9 mouse cellular contexts compared by ENCODE assay signal in the genomic region with DNA sequence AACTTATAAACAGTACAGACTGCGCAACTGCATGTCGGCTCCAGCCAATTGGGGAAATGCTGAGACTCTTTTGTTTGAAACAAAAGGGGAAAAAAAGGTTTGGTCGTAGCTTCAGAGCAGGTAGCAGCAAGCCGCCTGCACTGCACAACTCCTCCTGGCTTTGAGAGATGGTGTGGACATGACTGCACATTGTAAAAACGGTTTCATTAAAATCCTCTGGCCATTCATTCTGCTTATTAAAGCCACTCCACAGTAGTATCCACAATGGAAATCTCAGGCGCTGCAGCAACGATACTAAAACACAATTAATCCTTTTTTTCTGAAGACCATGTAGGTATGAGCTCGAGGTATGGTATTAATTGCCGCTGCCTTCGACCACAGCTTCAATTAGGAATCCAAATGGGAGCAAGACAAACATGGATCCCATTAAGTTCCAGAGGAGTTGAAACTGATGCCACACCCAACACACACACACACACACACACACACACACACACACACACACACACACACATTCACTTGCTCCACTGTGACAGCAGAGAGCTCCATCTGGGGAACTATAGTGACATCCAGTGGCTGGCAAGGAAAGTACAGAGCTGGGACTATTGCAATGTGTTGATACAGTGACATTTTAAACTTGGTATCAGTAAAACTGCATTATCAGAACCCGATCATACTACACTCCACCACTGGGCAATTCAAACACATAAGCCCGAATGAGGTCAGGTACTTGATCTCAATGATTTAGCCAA.
A peak's percentile ranks its signal among the peaks of the same experiment; 100 is the strongest.
DNase-seq lines count a peak whose midpoint lies in the region; ATAC-seq and TF ChIP-seq lines count a peak whose summit lies in the region.
"Had no signal": no experiment of that assay in that cellular context is flagged by ENCODE, and none has a peak within 500 bp of the region (broad histone marks: within the 10 kb centered on the region; RNA-seq: fewer than 3 reads in every experiment).

No protein-coding gene starts in this region.

- peak; percentile 95 for ATAC-seq in forebrain, postnatal 0 days
- ATAC-seq in lung, embryonic 15.5 days (ENCODE audit: borderline replicate concordance, extremely low read depth, low FRiP score, low TSS enrichment): 0 out of 2 replicates have a peak, but pooled peaks have one; percentile 49

- peak overlapping the region; percentile 6; the same call in 1 of the 2 replicates for H3K4me2 ChIP-seq in forebrain, postnatal 0 days (ENCODE audit: low read depth)
- H3K4me2 ChIP-seq in lung, embryonic 15.5 days: no peak overlapping the region
- H3K4me2 ChIP-seq: heart, embryonic 13.5 days had no signal

- no peak overlapping the region for H3K9ac ChIP-seq in forebrain, postnatal 0 days
- H3K9ac ChIP-seq in lung, embryonic 15.5 days: no peak overlapping the region
- H3K9ac ChIP-seq: heart, embryonic 13.5 days had no signal

- no peaks in the 10 kb centered on the region for H3K36me3 ChIP-seq in forebrain, postnatal 0 days (ENCODE audit: insufficient read depth)
- no peaks in the 10 kb centered on the region for H3K36me3 ChIP-seq in lung, embryonic 15.5 days

- H3K27ac ChIP-seq in forebrain, postnatal 0 days (ENCODE audit: low read depth, low read length): no peak overlapping the region
- no peak overlapping the region for H3K27ac ChIP-seq in lung, embryonic 15.5 days
- H3K27ac ChIP-seq: heart, embryonic 13.5 days had no signal

- peak; percentile 48 for DNase-seq in adrenal gland, postnatal 14 days
- no peak for DNase-seq in adrenal gland, adult 18-20 months (ENCODE audit: low spot score in 2 of 2)
- DNase-seq in NIH3T3 (ENCODE audit: low read depth): peak; percentile 51
- DNase-seq in forebrain, postnatal 0 days: peak; percentile 75
- peak; percentile 31 for DNase-seq in kidney, postnatal 14 days
- DNase-seq in right cerebral cortex, adult 18-20 months: peak; percentile 56
- no peak for DNase-seq in spleen, postnatal 36 days (ENCODE audit: low spot score in 2 of 2)

- no peak overlapping the region for H3K4me3 ChIP-seq in forebrain, postnatal 0 days (ENCODE audit: low read depth, low read length)
- no peak overlapping the region for H3K4me3 ChIP-seq in lung, embryonic 15.5 days
- H3K4me3 ChIP-seq: heart, embryonic 13.5 days had no signal

- no peaks in the 10 kb centered on the region for H3K27me3 ChIP-seq in forebrain, postnatal 0 days (ENCODE audit: insufficient read depth, low read length)
- H3K27me3 ChIP-seq in lung, embryonic 15.5 days: no peaks in the 10 kb centered on the region
- H3K27me3 ChIP-seq: heart, embryonic 13.5 days had no signal

- WGBS in forebrain, postnatal 0 days: 55% methylated on average over 12 of the region's 12 CpGs
- WGBS in lung, embryonic 15.5 days: 80% methylated on average over 12 of the region's 12 CpGs

- H3K4me1 ChIP-seq in forebrain, postnatal 0 days (ENCODE audit: insufficient read depth): no peaks in the 10 kb centered on the region
- no peaks in the 10 kb centered on the region for H3K4me1 ChIP-seq in lung, embryonic 15.5 days
- H3K4me1 ChIP-seq: heart, embryonic 13.5 days had no signal

- peak; percentile 85 for TF ChIP-seq CTCF in forebrain, postnatal 0 days (IDR thresholded peaks at IDR 0.05; ENCODE audit: low read depth)

- no peaks in the 10 kb centered on the region for H3K9me3 ChIP-seq in forebrain, postnatal 0 days (ENCODE audit: low read length)
- no peaks in the 10 kb centered on the region for H3K9me3 ChIP-seq in lung, embryonic 15.5 days
- H3K9me3 ChIP-seq: heart, embryonic 13.5 days had no signal

Comparison
In these comparisons a context has a peak if more than half of its experiments do, and no peak if none do; other contexts are left out.
1. DNase-seq: peak in adrenal gland, postnatal 14 days (single experiment), NIH3T3 (single experiment), forebrain, postnatal 0 days (single experiment), kidney, postnatal 14 days (single experiment) and right cerebral cortex, adult 18-20 months (single experiment); none in adrenal gland, adult 18-20 months (0 of 2) and spleen, postnatal 36 days (0 of 2).